Comparison of ENCODE assay signal across 22 mouse cellular contexts in the genomic region with DNA sequence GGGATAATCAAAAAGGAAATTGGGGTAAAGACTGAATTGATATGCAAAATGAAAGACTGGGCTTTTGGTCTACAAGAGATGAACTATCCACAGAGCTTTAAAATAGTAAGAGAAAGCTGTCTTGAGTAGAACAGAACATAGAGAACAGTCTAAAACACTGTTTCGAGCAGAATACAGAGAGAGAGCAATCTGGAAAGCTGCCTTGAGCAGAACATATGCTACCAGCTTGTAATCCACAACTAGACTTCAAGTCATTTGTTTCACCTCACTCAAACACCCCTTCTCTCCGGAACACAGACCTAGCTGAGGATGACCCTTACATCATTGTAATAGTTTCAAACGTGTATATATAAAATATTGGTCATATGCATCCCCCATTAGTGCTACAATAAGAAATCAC.
DNase-seq lines count a peak whose midpoint lies in the region; ATAC-seq lines count a peak whose summit lies in the region.
"Had no signal": no experiment of that assay in that cellular context is flagged by ENCODE, and none has a peak within 500 bp of the region (broad histone marks: within the 10 kb centered on the region; RNA-seq: fewer than 3 reads in every experiment).

No protein-coding gene starts in this region.

- H3K9ac ChIP-seq in liver, embryonic 12.5 days, result no peak overlapping the region

- H3K4me1 ChIP-seq in liver, embryonic 12.5 days, result no peaks in the 10 kb centered on the region

- no peak overlapping the region for H3K4me2 ChIP-seq in liver, embryonic 12.5 days

- ATAC-seq in frontal cortex, adult (ENCODE audit: low TSS enrichment), result peak; percentile 66
- ATAC-seq in liver, embryonic 12.5 days, result no peak
- ATAC-seq: activated CD4-positive, CD25-positive, alpha-beta regulatory T cell, adult 4 months; CD4-positive, CD25-positive, alpha-beta regulatory T cell, adult 4 months; Patski had no signal

- no peak overlapping the region for H3K4me3 ChIP-seq in liver, embryonic 12.5 days

- H3K9me3 ChIP-seq in liver, embryonic 12.5 days (replicated peaks), result no peaks in the 10 kb centered on the region; the same call in 1 of the 2 replicates

- no peaks in the 10 kb centered on the region for H3K27me3 ChIP-seq in liver, embryonic 12.5 days (replicated peaks)
- H3K27me3 ChIP-seq: CH12.LX, Patski had no signal

- no peak for DNase-seq in frontal cortex, adult 2 months (ENCODE audit: extremely low spot score in 1 of 2, low spot score in 1 of 2)
- DNase-seq in brain, adult 2 months (ENCODE audit: low read depth, low spot score), result peak; percentile 55
- peak; percentile 42 for DNase-seq in telencephalon, adult 2 months (ENCODE audit: low read depth, low spot score)
- DNase-seq in embryo, embryonic 10 days (ENCODE audit: low spot score), result no peak
- DNase-seq: adrenal gland, adult 2 months; adrenal gland, adult 8-10 months; adrenal gland, postnatal 10 days; adrenal gland, postnatal 14 days; adrenal gland, postnatal 25 days; adrenal gland, postnatal 36 days; B cell, adult 2 months; cerebellum, adult 11 months; cerebellum, adult 11-12 months; cerebellum, adult 18-20 months; cerebellum, adult 2 months had no signal

- no peaks in the 10 kb centered on the region for H3K36me3 ChIP-seq in liver, embryonic 12.5 days
- H3K36me3 ChIP-seq: G1E had no signal

- no peak overlapping the region for H3K27ac ChIP-seq in liver, embryonic 12.5 days

- 48% methylated on average over 3 of the region's 3 CpGs for WGBS in liver, embryonic 12.5 days (ENCODE audit: insufficient replicate concordance)

Comparison
In these comparisons a context has a peak if more than half of its experiments do, and no peak if none do; other contexts are left out.
1. DNase-seq: peak in brain, adult 2 months (single experiment) and telencephalon, adult 2 months (single experiment); none in frontal cortex, adult 2 months (0 of 2) and embryo, embryonic 10 days (single experiment).